Mouse (Mus musculus) small intestine, adult 2 months (tissue): ENCODE results near the gene Dnah9. TPM values are rescaled to one million over a fixed set of nuclear protein-coding genes. Genes with fewer than 3 reads are reported as not detected.

Experiments used
- H3K27ac ChIP-seq: fragments of 200-500 bp; 2 replicates; pipeline ENCODE4 v1.5.1; 2012; ENCODE audit warnings: low read depth, low read length, control low read depth, inconsistent platforms; ENCODE audit not compliant: insufficient read depth
- H3K27me3 ChIP-seq: fragments of 200-500 bp; 2 replicates; pipeline ENCODE4 v1.6.1; 2012; ENCODE audit warnings: mild to moderate bottlenecking, moderate library complexity, low read length, inconsistent platforms; ENCODE audit not compliant: control insufficient read depth, insufficient read depth
- H3K36me3 ChIP-seq: fragments of 200-500 bp; 2 replicates; pipeline ENCODE4 v1.6.1; 2012; ENCODE audit warnings: mild to moderate bottlenecking, low read length, control low read depth, inconsistent platforms; ENCODE audit not compliant: control insufficient read depth, insufficient read depth
- H3K4me1 ChIP-seq: fragments of 200-500 bp; 2 replicates; pipeline ENCODE4 v1.6.1; 2012; ENCODE audit warnings: low read length, inconsistent platforms, mixed read lengths; ENCODE audit not compliant: control insufficient read depth, insufficient read depth, insufficient read length
- H3K4me3 ChIP-seq: fragments of 200-500 bp; 2 replicates; pipeline ENCODE4 v1.5.1; 2012; ENCODE audit warnings: low read depth, mild to moderate bottlenecking, control low read depth, inconsistent platforms, low read length, moderate library complexity
- CTCF ChIP-seq: fragments of 200-500 bp; IDR thresholded peaks from 2 replicates; pipeline ENCODE4 v1.5.1; 2012; ENCODE audit warnings: low read depth, mild to moderate bottlenecking, control low read depth, inconsistent platforms, low read length, moderate library complexity, mixed read lengths; ENCODE audit not compliant: insufficient replicate concordance, insufficient read length; ENCODE audit errors: extremely low read depth
- POLR2A ChIP-seq: fragments of 200-500 bp; IDR thresholded peaks from 2 replicates; pipeline ENCODE4 v1.6.1; 2012; ENCODE audit warnings: low read depth, mild to moderate bottlenecking, control low read depth, inconsistent platforms, low read length, moderate library complexity
- WGBS: fragments of 180-500 bp; shearing (Covaris S2); methylation state at CpG from one replicate; pipeline ENCODE4 v1.1.7; 2018; 5-methylcytosine and 5-hydroxymethylcytosine counted together
- polyA plus RNA-seq: library from polyadenylated mRNA; depleted of rRNA; stranded (reverse); fragments of >200 nt; gene quantifications from 2 replicates; pipeline ENCODE4 v1.2.3, GENCODE M21; 2012; rRNA removed

Gene Dnah9
- 0.10 and 0.13 TPM in 2 replicates for polyA plus RNA-seq

- H3K27me3 ChIP-seq = no peaks in the 10 kb centered on the region
- H3K4me1 ChIP-seq = peaks cover 5% of the 10 kb centered on the region
Measured at GRCm38 (mm10) chr11:66167801-66168651, at the start of gene Dnah9. TSS of gene Dnah9 (minus strand) at chr11:66168551.

GRCm38 (mm10) chr11:66188627-66189287 lies 20.4 kb upstream of the Dnah9 start:
- Histone ChIP-seq H3K27me3 (no peaks in the 10 kb centered on the region), H3K36me3 (no peaks in the 10 kb centered on the region), H3K27ac (no peak overlapping the region), H3K4me3 (no peak overlapping the region), H3K4me1 (no peaks in the 10 kb centered on the region)
- TF ChIP-seq CTCF = no peak
- TF ChIP-seq POLR2A = no peak
- WGBS = 72% methylated on average over 3 of the region's 3 CpGs

More at GRCm38 (mm10) chr11:66167801-66168651, at the start of gene Dnah9:
- TF ChIP-seq POLR2A (no peak), CTCF (no peak)
- Histone ChIP-seq H3K36me3 (no peaks in the 10 kb centered on the region), H3K27ac (no peak within 1 kb of the TSS), H3K4me3 (peak within 1 kb of the TSS; percentile 31)
- WGBS = 3% methylated on average over 53 of the region's 53 CpGs

- no peaks in the 10 kb centered on the region for H3K36me3 ChIP-seq
- no peak overlapping the region for H3K27ac ChIP-seq
- no peak for TF ChIP-seq POLR2A
- TF ChIP-seq CTCF = no peak
- WGBS = 86% methylated on average over 2 of the region's 2 CpGs
- no peaks in the 10 kb centered on the region for H3K27me3 ChIP-seq
- H3K4me1 ChIP-seq = no peaks in the 10 kb centered on the region
- H3K4me3 ChIP-seq = no peak overlapping the region
Measured at GRCm38 (mm10) chr11:66188146-66188545, 19.8 kb upstream of the Dnah9 start.

- TF ChIP-seq CTCF = no peak
- no peaks in the 10 kb centered on the region for H3K4me1 ChIP-seq
- H3K4me3 ChIP-seq = no peak overlapping the region
- WGBS = 50% methylated on average over 2 of the region's 2 CpGs
- no peak overlapping the region for H3K27ac ChIP-seq
- H3K36me3 ChIP-seq = no peaks in the 10 kb centered on the region
- H3K27me3 ChIP-seq = no peaks in the 10 kb centered on the region
Measured at GRCm38 (mm10) chr11:66177781-66178180, 9.4 kb upstream of the Dnah9 start.

- H3K27me3 ChIP-seq = no peaks in the 10 kb centered on the region
- TF ChIP-seq CTCF (no peak), POLR2A (no peak)
- H3K27ac ChIP-seq = no peak overlapping the region
- H3K4me1 ChIP-seq = peaks cover 5% of the 10 kb centered on the region
- 60% methylated on average over 2 of the region's 2 CpGs for WGBS
- H3K36me3 ChIP-seq = no peaks in the 10 kb centered on the region
- H3K4me3 ChIP-seq = no peak overlapping the region
Measured at GRCm38 (mm10) chr11:66164022-66164421, 4.3 kb downstream of the Dnah9 start.

- no peak overlapping the region for H3K4me3 ChIP-seq
- 73% methylated on average over 11 of the region's 11 CpGs for WGBS
- no peaks in the 10 kb centered on the region for H3K4me1 ChIP-seq
- TF ChIP-seq CTCF (no peak), POLR2A (no peak)
- H3K27ac ChIP-seq = no peak overlapping the region
- H3K36me3 ChIP-seq = no peaks in the 10 kb centered on the region
- H3K27me3 ChIP-seq = no peaks in the 10 kb centered on the region
Measured at GRCm38 (mm10) chr11:66140631-66141252, 27.6 kb downstream of the Dnah9 start.

GRCm38 (mm10) chr11:66134826-66135225 lies 33.5 kb downstream of the Dnah9 start:
- TF ChIP-seq POLR2A (no peak), CTCF (no peak)
- H3K4me3 ChIP-seq = no peak overlapping the region
- no peak overlapping the region for H3K27ac ChIP-seq
- no peaks in the 10 kb centered on the region for H3K36me3 ChIP-seq
- no peaks in the 10 kb centered on the region for H3K27me3 ChIP-seq
- no peaks in the 10 kb centered on the region for H3K4me1 ChIP-seq
- WGBS = 80% methylated on average over 6 of the region's 6 CpGs
